Mouse (Mus musculus) CH12.LX (cell line): ENCODE results near the gene A3galt2. TPM values are rescaled to one million over a fixed set of nuclear protein-coding genes. Genes with fewer than 3 reads are reported as not detected.

Experiments
- DNase-seq: peaks from one replicate; pipeline ENCODE4 v3.0.0-alpha.2; 2013; ENCODE audit errors: extremely low read depth
- H3K27ac ChIP-seq: 2 replicates; pipeline ENCODE4 v1.5.1; 2012; ENCODE audit warnings: low read depth, mild to moderate bottlenecking, control low read depth, moderate library complexity; ENCODE audit not compliant: insufficient read depth
- H3K27me3 ChIP-seq: replicated peaks from 2 replicates; pipeline ENCODE3; 2012; ENCODE audit warnings: inconsistent platforms
- H3K36me3 ChIP-seq, 2 experiments: replicated peaks in 1 of 2; 2 replicates each; pipeline versions ENCODE3 to v1.6.1; 2012; ENCODE audit warnings: inconsistent platforms in 1 of 2, low read length in 1 of 2, mild to moderate bottlenecking in 1 of 2, mixed read lengths in 1 of 2, moderate library complexity in 1 of 2; ENCODE audit not compliant: control insufficient read depth in 1 of 2, insufficient read depth in 1 of 2
- H3K4me1 ChIP-seq, 2 experiments: 2 replicates each; pipeline ENCODE4 v1.6.1; 2012; ENCODE audit warnings: inconsistent platforms in 1 of 2, moderate library complexity in 1 of 2; ENCODE audit not compliant: insufficient read depth in 2 of 2, control insufficient read depth in 1 of 2
- H3K4me2 ChIP-seq: 2 replicates; pipeline ENCODE4 v1.6.1; 2012; ENCODE audit warnings: low read depth, mild to moderate bottlenecking, control low read depth; ENCODE audit not compliant: poor library complexity, insufficient read depth, severe bottlenecking
- H3K4me3 ChIP-seq, 3 experiments: fragments of 150-350 bp in 1 of 3; sonication (generic) in 1 of 3; replicated peaks in 1 of 3; 2 replicates each; pipeline versions ENCODE3 to v1.5.1; 2011 to 2012; ENCODE audit warnings: low read depth in 2 of 3, low read length in 2 of 3, mild to moderate bottlenecking in 2 of 3, moderate library complexity in 2 of 3, control low read depth in 1 of 3, improper control_type of control experiment in 1 of 3, inconsistent platforms in 1 of 3, mixed read lengths in 1 of 3; ENCODE audit not compliant: poor library complexity in 1 of 3
- H3K79me2 ChIP-seq: replicated peaks from 2 replicates; pipeline ENCODE4 v1.6.1; 2012; ENCODE audit warnings: mild to moderate bottlenecking, moderate library complexity; ENCODE audit not compliant: control insufficient read depth, poor library complexity, insufficient read depth, severe bottlenecking; ENCODE audit errors: extremely low read depth
- H3K9ac ChIP-seq: 2 replicates; pipeline ENCODE4 v1.6.1; 2012; ENCODE audit warnings: low read depth, mild to moderate bottlenecking, control low read depth, moderate library complexity; ENCODE audit not compliant: insufficient read depth
- H3K9me3 ChIP-seq: replicated peaks from 2 replicates; pipeline ENCODE3; 2012; ENCODE audit warnings: low read length, inconsistent platforms, mixed read lengths
- BHLHE40 ChIP-seq: IDR thresholded peaks from 2 replicates; pipeline ENCODE4 v1.6.1; 2011; ENCODE audit warnings: mild to moderate bottlenecking, low read depth, low read length, improper control_type of control experiment
- CHD1 ChIP-seq: IDR thresholded peaks from 2 replicates; pipeline ENCODE4 v1.6.1; 2012; ENCODE audit warnings: low read depth, low read length, improper control_type of control experiment, inconsistent platforms
- ELF1 ChIP-seq: IDR thresholded peaks from 2 replicates; pipeline ENCODE4 v1.6.1; 2014; ENCODE audit warnings: low read depth, mild to moderate bottlenecking, inconsistent platforms, low read length, improper control_type of control experiment
- EP300 ChIP-seq: IDR thresholded peaks from 2 replicates; pipeline ENCODE4 v1.6.1; 2011; ENCODE audit warnings: low read length, improper control_type of control experiment
- ETS1 ChIP-seq: conservative IDR thresholded peaks from 2 replicates; pipeline ENCODE4 v1.6.1; 2012; ENCODE audit warnings: low read depth, mild to moderate bottlenecking, inconsistent platforms, low read length, improper control_type of control experiment, moderate library complexity
- HCFC1 ChIP-seq: IDR thresholded peaks from 2 replicates; pipeline ENCODE4 v1.6.1; 2012; ENCODE audit warnings: low read depth, mild to moderate bottlenecking, inconsistent platforms, low read length, improper control_type of control experiment
- JUND ChIP-seq: conservative IDR thresholded peaks from 2 replicates; pipeline ENCODE4 v1.6.1; 2011; ENCODE audit warnings: low read depth, low read length, improper control_type of control experiment
- MAFK ChIP-seq: IDR thresholded peaks from 2 replicates; pipeline ENCODE4 v1.6.1; 2011; ENCODE audit warnings: low read length, improper control_type of control experiment; ENCODE audit not compliant: insufficient replicate concordance
- MAX ChIP-seq: IDR thresholded peaks from 2 replicates; pipeline ENCODE4 v1.6.1; 2011; ENCODE audit warnings: low read length, improper control_type of control experiment
- MAZ ChIP-seq: IDR thresholded peaks from 2 replicates; pipeline ENCODE4 v1.6.1; 2012; ENCODE audit warnings: low read depth, mild to moderate bottlenecking, inconsistent platforms, low read length, improper control_type of control experiment, moderate library complexity
- MEF2A ChIP-seq: IDR thresholded peaks from 2 replicates; pipeline ENCODE4 v1.6.1; 2014; ENCODE audit warnings: low read depth, mild to moderate bottlenecking, inconsistent platforms, low read length, improper control_type of control experiment, borderline replicate concordance
- MXI1 ChIP-seq: IDR thresholded peaks from 2 replicates; pipeline ENCODE4 v1.6.1; 2011; ENCODE audit warnings: mild to moderate bottlenecking, low read depth, low read length, improper control_type of control experiment
- MYC ChIP-seq: IDR thresholded peaks from 2 replicates; pipeline ENCODE4 v1.6.1; 2011; ENCODE audit warnings: low read depth, mild to moderate bottlenecking, improper control_type of control experiment, low read length
- PAX5 ChIP-seq: IDR thresholded peaks from 2 replicates; pipeline ENCODE4 v1.6.1; 2012; ENCODE audit warnings: low read length, inconsistent platforms, mixed read lengths
- RCOR1 ChIP-seq: conservative IDR thresholded peaks from 2 replicates; pipeline ENCODE4 v1.6.1; 2012; ENCODE audit warnings: low read depth, mild to moderate bottlenecking, inconsistent platforms, low read length, improper control_type of control experiment
- SMC3 ChIP-seq: IDR thresholded peaks from 2 replicates; pipeline ENCODE4 v1.6.1; 2011; ENCODE audit warnings: low read depth, low read length, improper control_type of control experiment
- TCF12 ChIP-seq: IDR thresholded peaks from 2 replicates; pipeline ENCODE4 v1.6.1; 2014; ENCODE audit warnings: low read depth, mild to moderate bottlenecking, inconsistent platforms, low read length, improper control_type of control experiment
- UBTF ChIP-seq: IDR thresholded peaks from 2 replicates; pipeline ENCODE4 v1.6.1; 2012; ENCODE audit warnings: low read depth, mild to moderate bottlenecking, inconsistent platforms, low read length, improper control_type of control experiment, moderate library complexity
- USF1 ChIP-seq: IDR thresholded peaks from 2 replicates; pipeline ENCODE4 v1.6.1; 2014; ENCODE audit warnings: low read depth, mild to moderate bottlenecking, inconsistent platforms, low read length, improper control_type of control experiment
- USF2 ChIP-seq: conservative IDR thresholded peaks from 2 replicates; pipeline ENCODE4 v1.6.1; 2011; ENCODE audit warnings: low read depth, low read length, improper control_type of control experiment
- ZC3H11A ChIP-seq: IDR thresholded peaks from 2 replicates; pipeline ENCODE4 v1.6.1; 2012; ENCODE audit warnings: low read depth, mild to moderate bottlenecking, inconsistent platforms, low read length, improper control_type of control experiment
- ZMIZ1 ChIP-seq: IDR thresholded peaks from 2 replicates; pipeline ENCODE4 v1.6.1; 2012; ENCODE audit warnings: low read depth, mild to moderate bottlenecking, inconsistent platforms, low read length, improper control_type of control experiment
- ZNF384 ChIP-seq: IDR thresholded peaks from 2 replicates; pipeline ENCODE4 v1.6.1; 2012; ENCODE audit warnings: low read depth, low read length, improper control_type of control experiment, inconsistent platforms
- dilution Hi-C: fragments of 300-500 bp; cut with MboI; formaldehyde crosslinking; loops from 2 replicates; pipeline ENCODE4 v1.14.3; 2020; ENCODE audit warnings: low sequenced_read_pairs; ENCODE audit not compliant: extremely low pct_unique_long_range_greater_than_20kb, extremely low pct_ligation_motif_present
- in situ Hi-C: fragments of 300-500 bp; cut with MboI; formaldehyde crosslinking; loops from 3 replicates; pipeline ENCODE4 v1.14.3; 2019; ENCODE audit warnings: low sequenced_read_pairs, low pct_ligation_motif_present, low pct_unique_long_range_greater_than_20kb, mixed read lengths
- polyA plus RNA-seq: library from polyadenylated mRNA; unstranded; fragments of >175 nt; gene quantifications from 2 replicates; pipeline ENCODE4 v1.2.1, GENCODE M21; 2012; ENCODE audit warnings: low read depth; ENCODE audit not compliant: insufficient read length
- total RNA-seq, 2 experiments: library from RNA; depleted of rRNA; stranded (reverse); fragments of 300-350 nt in 1 of 2; fragments of >200 nt in 1 of 2; gene quantifications; 2 replicates each; pipeline ENCODE4 v1.2.3; 2012 to 2014

A3galt2 gene
- total and polyA plus RNA-seq, 3 experiments: 0.04 to 0.11 TPM; not detected in 1

DNA sequence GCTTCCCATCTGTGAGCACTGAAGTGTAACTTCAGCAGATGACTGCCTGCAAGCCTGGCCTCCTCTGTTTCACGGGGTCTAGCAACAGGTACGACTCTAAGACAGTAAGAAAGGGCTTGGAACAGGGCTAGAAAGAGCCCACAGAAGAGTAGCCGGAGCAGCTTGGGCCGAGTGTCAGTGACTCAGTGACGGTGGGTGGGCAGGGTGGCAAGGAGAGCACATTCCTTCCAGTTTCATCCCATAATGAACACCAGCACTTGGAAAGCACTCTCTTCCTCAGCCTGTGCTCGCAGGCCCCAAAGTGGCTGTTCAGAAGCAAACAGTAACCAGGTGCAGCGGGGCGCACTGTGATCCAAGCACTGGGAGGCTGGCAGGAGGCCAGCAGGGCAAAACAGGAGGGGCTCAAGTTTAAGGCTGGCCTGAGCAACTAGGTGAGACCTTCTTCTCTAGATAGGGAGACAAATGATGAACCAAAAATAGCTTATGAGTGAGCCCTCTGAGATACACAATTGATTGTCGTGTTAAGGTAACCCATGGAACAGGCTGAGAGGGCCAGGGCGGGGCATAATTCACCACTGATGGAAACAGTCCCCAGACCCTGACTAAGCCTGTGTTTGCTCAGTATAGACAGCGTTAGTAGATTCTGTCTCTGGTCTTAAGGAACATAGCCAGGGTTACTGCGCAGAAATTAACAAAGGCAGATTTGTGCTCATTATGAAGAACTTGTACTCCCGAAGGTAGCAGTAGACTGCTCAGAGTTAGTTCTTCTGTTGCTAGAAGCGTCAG, 17.1 kb upstream of the A3galt2 start:
- TF ChIP-seq USF1 (no peak), HCFC1 (no peak), JUND (no peak), RCOR1 (no peak), ZNF384 (no peak), BHLHE40 (peak; percentile 35; the same call in 1 of the 2 replicates), MXI1 (no peak), SMC3 (no peak), UBTF (no peak), MEF2A (peak; percentile 9; the same call in 1 of the 2 replicates), CHD1 (no peak), USF2 (no peak), MAZ (no peak)
- no peak overlapping the region for H3K4me3 ChIP-seq
- no peak overlapping the region; the same call in 1 of the 2 replicates for H3K4me2 ChIP-seq
- in situ Hi-C loops: no loop called here
- H3K27ac ChIP-seq: peak overlapping the region; percentile 35
- peaks cover 32% of the 10 kb centered on the region for H3K79me2 ChIP-seq
- no peak for DNase-seq
- H3K9me3 ChIP-seq: no peaks in the 10 kb centered on the region
- no peaks in the 10 kb centered on the region for H3K27me3 ChIP-seq
- H3K36me3 ChIP-seq: peaks cover 6 to 25% of the 10 kb centered on the region in 2 experiments
- dilution Hi-C loops: no loop called here
- H3K4me1 ChIP-seq: peaks cover 40 to 78% of the 10 kb centered on the region in 2 experiments
- H3K9ac ChIP-seq: no peak overlapping the region

DNA sequence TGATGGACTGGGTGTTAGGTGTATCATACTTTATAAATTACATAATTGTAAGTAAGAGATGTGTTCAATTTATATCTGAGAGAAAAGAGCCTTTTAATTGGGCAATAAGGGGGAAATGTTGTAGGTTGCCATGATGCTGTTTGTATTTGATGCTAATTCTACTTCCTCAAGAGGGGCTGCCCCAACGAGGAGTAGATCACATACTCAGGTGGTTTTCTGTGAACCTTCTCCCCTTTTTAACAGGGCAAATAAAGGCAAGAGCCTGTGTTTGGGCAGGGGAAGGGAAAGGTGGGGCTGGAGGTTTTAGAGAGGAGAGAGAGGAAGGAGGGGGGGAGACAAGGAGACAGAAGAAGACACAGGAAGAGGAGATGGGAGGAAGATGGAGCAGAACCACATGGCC, 14.3 kb upstream of the A3galt2 start:
- Histone ChIP-seq H3K9me3 (no peaks in the 10 kb centered on the region), H3K9ac (no peak overlapping the region), H3K27ac (no peak overlapping the region), H3K4me1 (peaks cover 20 to 49% of the 10 kb centered on the region in 2 experiments)
- no peak for DNase-seq
- TF ChIP-seq EP300: no peak
- no peak for TF ChIP-seq MAFK
- TF ChIP-seq UBTF: no peak
- no peak for TF ChIP-seq ZNF384
- TF ChIP-seq ETS1: 0 out of 2 replicates have a peak, but pooled peaks have one; percentile 8
- TF ChIP-seq TCF12: no peak
- TF ChIP-seq ZMIZ1: no peak
- no peak for TF ChIP-seq SMC3
- 0 out of 2 replicates have a peak, but pooled peaks have one; percentile 21 for TF ChIP-seq MAX
- TF ChIP-seq MYC: no peak
- no peak for TF ChIP-seq RCOR1
- TF ChIP-seq PAX5: no peak
- no peak for TF ChIP-seq ZC3H11A
- 0 out of 2 replicates have a peak, but pooled peaks have one; percentile 10 for TF ChIP-seq ELF1
- 0 out of 2 replicates have a peak, but pooled peaks have one; percentile 30 for TF ChIP-seq MAZ
- TF ChIP-seq, all 38 proteins: peak for 4
- Histone ChIP-seq H3K27me3 (no peaks in the 10 kb centered on the region), H3K36me3 (peaks cover 31 to 51% of the 10 kb centered on the region in 2 experiments), H3K4me2 (no peak overlapping the region), H3K79me2 (peaks cover 28% of the 10 kb centered on the region), H3K4me3 (no peak overlapping the region)
- in situ Hi-C loops: no loop called here
- dilution Hi-C loops: no loop called here
